Mouse (Mus musculus): ENCODE measurements at regions not wholly inside any gene's neighbourhood (a gene's known extent, or its start where the extent isn't known, plus 50 kb on each side); places are given as distances from the start of the nearest gene placed in this dataset.

DNA sequence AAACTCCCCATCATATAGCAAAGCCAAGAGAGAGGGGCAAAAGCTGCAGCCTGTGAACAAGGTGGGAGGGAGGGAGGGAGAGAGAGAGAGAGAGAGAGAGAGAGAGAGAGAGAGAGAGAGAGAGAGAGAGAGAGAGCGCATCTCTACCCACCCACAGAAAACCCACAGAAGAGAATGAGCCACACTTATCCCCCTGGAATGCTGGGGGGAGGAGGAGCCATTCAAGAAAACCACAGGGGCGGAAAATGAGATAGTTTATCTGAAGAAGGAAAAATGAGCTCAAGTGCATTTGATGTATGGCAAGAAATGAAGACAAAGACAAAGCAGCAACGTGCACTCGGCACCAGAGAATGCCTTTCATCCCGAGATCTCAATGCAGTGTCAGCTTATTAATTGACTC, 94.8 kb upstream of the Igfbp7 start:
- DNase-seq: peak; percentile 53
- ATAC-seq (ENCODE audit: low FRiP score, low TSS enrichment): no peak
- no peaks in the 10 kb centered on the region for H3K27me3 ChIP-seq (ENCODE audit: control insufficient read depth, insufficient read depth, low read length)
- no peaks in the 10 kb centered on the region for H3K36me3 ChIP-seq (ENCODE audit: control insufficient read depth, insufficient read depth, low read length)
- H3K9ac ChIP-seq (replicated peaks; ENCODE audit: low read length): no peak overlapping the region
- peak overlapping the region; percentile 1; the same call in 1 of the 2 replicates for H3K4me2 ChIP-seq (ENCODE audit: low read length)
- H3K4me1 ChIP-seq (ENCODE audit: control insufficient read depth, insufficient read depth, low read length): no peaks in the 10 kb centered on the region; the same call in 1 of the 2 replicates
- H3K4me3 ChIP-seq (replicated peaks; ENCODE audit: low read depth, low read length): no peak overlapping the region
- H3K27ac ChIP-seq (replicated peaks; ENCODE audit: low read depth, low read length): no peak overlapping the region; the same call in 1 of the 2 replicates
- H3K9me3 ChIP-seq (ENCODE audit: control insufficient read depth, low read length): no peaks in the 10 kb centered on the region
- WGBS: 9% methylated on average over 5 of the region's 5 CpGs

DNA sequence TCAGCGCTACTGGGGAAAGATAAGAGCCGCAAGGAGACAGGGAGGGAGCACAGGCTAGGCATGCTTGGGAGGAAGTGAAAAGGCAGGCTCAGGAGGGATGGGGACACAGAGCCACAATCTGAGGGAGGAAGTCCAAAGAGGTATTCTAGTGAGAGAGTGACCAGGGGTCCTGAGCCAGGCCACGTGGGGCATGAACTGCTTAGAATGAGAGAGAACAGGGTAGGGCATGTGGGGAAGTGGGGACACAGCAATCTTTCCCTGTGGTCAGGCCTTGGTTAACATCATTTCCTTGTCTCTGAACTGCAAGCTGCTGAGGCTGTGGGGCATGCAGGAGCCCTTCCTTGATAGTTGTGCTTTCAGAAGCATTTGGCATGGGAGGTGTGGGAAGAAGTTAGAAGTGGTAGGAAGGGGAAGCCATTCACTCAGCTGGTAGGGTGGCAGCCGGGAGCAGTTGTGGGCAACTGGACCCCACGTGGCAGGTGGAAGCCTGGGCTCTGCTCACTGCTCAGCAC, 92.2 kb upstream of the Igfbp7 start:
- WGBS: 72% methylated on average over 5 of the region's 5 CpGs
- no peak overlapping the region for H3K4me3 ChIP-seq (replicated peaks; ENCODE audit: low read depth, low read length)

GRCm38 (mm10) chr5:77494601-77495000, 86.8 kb upstream of the Igfbp7 start:
- ATAC-seq (ENCODE audit: low FRiP score, low TSS enrichment): no peak
- Histone ChIP-seq H3K27me3 (ENCODE audit: control insufficient read depth, insufficient read depth, low read length) (no peaks in the 10 kb centered on the region), H3K9ac (replicated peaks; ENCODE audit: low read length) (no peak overlapping the region), H3K27ac (replicated peaks; ENCODE audit: low read depth, low read length) (no peak overlapping the region), H3K36me3 (ENCODE audit: control insufficient read depth, insufficient read depth, low read length) (no peaks in the 10 kb centered on the region), H3K4me1 (ENCODE audit: control insufficient read depth, insufficient read depth, low read length) (no peaks in the 10 kb centered on the region), H3K9me3 (ENCODE audit: control insufficient read depth, low read length) (no peaks in the 10 kb centered on the region), H3K4me2 (ENCODE audit: low read length) (no peak overlapping the region), H3K4me3 (replicated peaks; ENCODE audit: low read depth, low read length) (no peak overlapping the region)
- WGBS: 92% methylated on average over 1 of the region's 1 CpGs
- DNase-seq: no peak

More for the DNA sequence above, 92.2 kb upstream of the Igfbp7 start:
- H3K4me2 ChIP-seq (ENCODE audit: low read length): no peak overlapping the region
- ATAC-seq (ENCODE audit: low FRiP score, low TSS enrichment): no peak
- no peaks in the 10 kb centered on the region for H3K9me3 ChIP-seq (ENCODE audit: control insufficient read depth, low read length)
- H3K4me1 ChIP-seq (ENCODE audit: control insufficient read depth, insufficient read depth, low read length): no peaks in the 10 kb centered on the region; the same call in 1 of the 2 replicates
- H3K27ac ChIP-seq (replicated peaks; ENCODE audit: low read depth, low read length): no peak overlapping the region
- no peak for DNase-seq
- H3K27me3 ChIP-seq (ENCODE audit: control insufficient read depth, insufficient read depth, low read length): no peaks in the 10 kb centered on the region
- no peaks in the 10 kb centered on the region for H3K36me3 ChIP-seq (ENCODE audit: control insufficient read depth, insufficient read depth, low read length)
- H3K9ac ChIP-seq (replicated peaks; ENCODE audit: low read length): no peak overlapping the region

DNA sequence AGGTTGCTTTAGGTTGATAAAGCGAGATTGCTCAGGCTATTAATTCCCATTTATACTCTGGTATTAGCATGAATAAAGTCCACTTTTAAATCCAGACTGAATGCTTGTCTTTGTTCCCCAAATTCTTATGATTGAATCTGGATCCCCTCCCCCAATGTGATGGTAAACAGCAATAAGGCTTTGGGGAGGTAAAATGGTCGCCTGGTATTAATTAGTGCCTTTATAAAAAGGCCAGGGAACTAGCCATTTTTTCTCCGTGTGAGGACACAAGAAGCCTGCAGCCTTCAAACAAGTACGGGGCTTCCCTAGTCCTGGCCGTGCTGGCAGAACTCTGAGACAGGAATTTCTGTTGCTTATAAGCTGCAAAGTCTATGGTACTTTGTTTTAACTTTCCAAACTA, 81.1 kb upstream of the Igfbp7 start:
- no peak for DNase-seq
- Histone ChIP-seq H3K9ac (replicated peaks; ENCODE audit: low read length) (no peak overlapping the region), H3K4me2 (ENCODE audit: low read length) (no peak overlapping the region), H3K27me3 (ENCODE audit: control insufficient read depth, insufficient read depth, low read length) (no peaks in the 10 kb centered on the region), H3K4me1 (ENCODE audit: control insufficient read depth, insufficient read depth, low read length) (peaks cover 10% of the 10 kb centered on the region; the same call in 1 of the 2 replicates), H3K36me3 (ENCODE audit: control insufficient read depth, insufficient read depth, low read length) (no peaks in the 10 kb centered on the region), H3K4me3 (replicated peaks; ENCODE audit: low read depth, low read length) (no peak overlapping the region), H3K9me3 (ENCODE audit: control insufficient read depth, low read length) (no peaks in the 10 kb centered on the region), H3K27ac (replicated peaks; ENCODE audit: low read depth, low read length) (no peak overlapping the region)
- 79% methylated on average over 5 of the region's 5 CpGs for WGBS
- ATAC-seq (ENCODE audit: low FRiP score, low TSS enrichment): no peak

DNA sequence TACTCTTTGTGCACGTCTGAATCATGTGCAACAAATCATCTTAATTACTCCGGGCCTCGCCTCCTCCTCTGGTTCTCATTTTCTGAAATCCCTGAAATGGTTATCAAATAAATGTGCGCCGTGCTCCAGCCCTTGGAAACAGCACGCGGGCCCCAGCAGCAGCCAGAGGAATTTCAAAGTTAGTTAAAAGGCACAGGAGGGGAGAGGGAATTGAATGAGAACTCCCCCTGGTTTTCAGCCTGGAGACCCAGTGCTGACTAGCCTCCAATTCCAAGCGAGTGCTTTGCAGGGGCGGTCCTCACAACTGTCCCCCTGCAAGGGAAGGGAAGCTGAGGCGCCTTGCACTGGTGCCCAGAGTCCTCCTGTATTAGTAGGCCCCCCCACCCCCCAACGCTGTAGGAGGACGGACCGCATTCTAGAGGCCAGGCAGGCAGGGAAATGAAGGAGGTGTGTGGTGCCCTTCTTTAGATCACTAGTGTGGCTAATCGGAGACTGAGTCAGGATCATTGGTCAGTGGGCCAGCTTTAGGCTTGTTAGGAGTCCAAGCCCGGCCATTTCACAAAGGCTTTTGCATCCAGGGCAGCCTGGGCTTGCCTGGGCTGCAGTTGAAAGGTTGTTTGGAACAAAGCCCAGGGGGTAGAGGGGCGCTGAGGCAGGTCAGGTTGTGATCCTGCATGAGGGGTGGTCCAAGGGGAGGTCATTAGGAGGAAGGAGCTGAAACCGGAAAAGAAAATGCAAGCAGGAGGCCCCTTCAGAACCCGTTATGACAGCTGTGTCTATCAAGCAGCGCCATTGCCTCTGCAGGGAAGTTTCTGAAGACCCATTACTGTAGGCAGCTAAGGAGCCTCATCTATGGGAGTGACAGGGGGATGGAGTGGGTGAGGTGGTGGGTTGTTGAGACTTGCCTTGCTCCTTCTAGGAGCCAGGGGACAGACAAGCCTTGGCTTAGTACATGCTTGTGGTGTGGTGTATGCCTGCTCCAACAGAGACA, 80.3 kb upstream of the Igfbp7 start:
- ATAC-seq (ENCODE audit: low FRiP score, low TSS enrichment): peak; percentile 43
- no peak overlapping the region; the same call in 1 of the 2 replicates for H3K9ac ChIP-seq (replicated peaks; ENCODE audit: low read length)
- no peak overlapping the region; the same call in 1 of the 2 replicates for H3K27ac ChIP-seq (replicated peaks; ENCODE audit: low read depth, low read length)

GRCm38 (mm10) chr5:77483053-77483717, 75.3 kb upstream of the Igfbp7 start:
- no peak overlapping the region for H3K4me3 ChIP-seq (replicated peaks; ENCODE audit: low read depth, low read length)
- DNase-seq (no peak), ATAC-seq (ENCODE audit: low FRiP score, low TSS enrichment) (no peak)
- no peaks in the 10 kb centered on the region for H3K9me3 ChIP-seq (ENCODE audit: control insufficient read depth, low read length)
- no peak overlapping the region for H3K4me2 ChIP-seq (ENCODE audit: low read length)
- H3K27ac ChIP-seq (replicated peaks; ENCODE audit: low read depth, low read length): no peak overlapping the region
- no peaks in the 10 kb centered on the region for H3K36me3 ChIP-seq (ENCODE audit: control insufficient read depth, insufficient read depth, low read length)
- H3K27me3 ChIP-seq (ENCODE audit: control insufficient read depth, insufficient read depth, low read length): no peaks in the 10 kb centered on the region
- WGBS: 95% methylated on average over 9 of the region's 9 CpGs
- peaks cover 7% of the 10 kb centered on the region; the same call in 1 of the 2 replicates for H3K4me1 ChIP-seq (ENCODE audit: control insufficient read depth, insufficient read depth, low read length)
- no peak overlapping the region for H3K9ac ChIP-seq (replicated peaks; ENCODE audit: low read length)

More for the DNA sequence above, 80.3 kb upstream of the Igfbp7 start:
- Histone ChIP-seq H3K36me3 (ENCODE audit: control insufficient read depth, insufficient read depth, low read length) (no peaks in the 10 kb centered on the region), H3K4me2 (ENCODE audit: low read length) (peak overlapping the region; percentile 44), H3K9me3 (ENCODE audit: control insufficient read depth, low read length) (no peaks in the 10 kb centered on the region), H3K4me1 (ENCODE audit: control insufficient read depth, insufficient read depth, low read length) (peaks cover 10% of the 10 kb centered on the region; the same call in 1 of the 2 replicates), H3K4me3 (replicated peaks; ENCODE audit: low read depth, low read length) (no peak overlapping the region), H3K27me3 (ENCODE audit: control insufficient read depth, insufficient read depth, low read length) (no peaks in the 10 kb centered on the region)
- WGBS: 8% methylated on average over 19 of the region's 19 CpGs
- peak; percentile 56 for DNase-seq

DNA sequence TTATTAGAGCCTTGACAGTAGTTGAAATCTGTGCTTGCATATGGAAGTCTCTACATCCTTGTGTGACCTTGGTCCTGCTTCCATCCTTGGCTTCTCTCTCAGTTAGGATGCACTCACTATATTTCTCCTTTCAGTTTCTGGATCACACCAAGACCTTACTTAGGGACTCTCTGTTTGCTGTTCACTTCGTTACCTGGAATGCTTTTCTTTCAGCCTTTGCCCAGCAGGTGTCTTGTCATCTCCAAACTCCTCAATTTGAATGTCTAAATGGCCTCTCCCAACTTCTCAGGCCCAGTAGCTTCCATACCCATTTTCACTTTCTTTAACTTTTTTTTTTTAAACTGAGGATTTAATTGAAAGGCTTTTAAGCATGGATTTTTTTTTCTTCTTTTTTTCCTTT, 74.0 kb upstream of the Igfbp7 start:
- H3K4me2 ChIP-seq (ENCODE audit: low read length): no peak overlapping the region
- no peaks in the 10 kb centered on the region for H3K9me3 ChIP-seq (ENCODE audit: control insufficient read depth, low read length)
- H3K36me3 ChIP-seq (ENCODE audit: control insufficient read depth, insufficient read depth, low read length): no peaks in the 10 kb centered on the region
- H3K4me3 ChIP-seq (replicated peaks; ENCODE audit: low read depth, low read length): no peak overlapping the region
- ATAC-seq (ENCODE audit: low FRiP score, low TSS enrichment) (no peak), DNase-seq (no peak)
- H3K27me3 ChIP-seq (ENCODE audit: control insufficient read depth, insufficient read depth, low read length): no peaks in the 10 kb centered on the region
- WGBS: 56% methylated on average over 1 of the region's 1 CpGs
- no peak overlapping the region for H3K27ac ChIP-seq (replicated peaks; ENCODE audit: low read depth, low read length)
- H3K4me1 ChIP-seq (ENCODE audit: control insufficient read depth, insufficient read depth, low read length): 0 out of 2 replicates have a peak, but pooled peaks cover under 1% of the 10 kb centered on the region
- H3K9ac ChIP-seq (replicated peaks; ENCODE audit: low read length): no peak overlapping the region

DNA sequence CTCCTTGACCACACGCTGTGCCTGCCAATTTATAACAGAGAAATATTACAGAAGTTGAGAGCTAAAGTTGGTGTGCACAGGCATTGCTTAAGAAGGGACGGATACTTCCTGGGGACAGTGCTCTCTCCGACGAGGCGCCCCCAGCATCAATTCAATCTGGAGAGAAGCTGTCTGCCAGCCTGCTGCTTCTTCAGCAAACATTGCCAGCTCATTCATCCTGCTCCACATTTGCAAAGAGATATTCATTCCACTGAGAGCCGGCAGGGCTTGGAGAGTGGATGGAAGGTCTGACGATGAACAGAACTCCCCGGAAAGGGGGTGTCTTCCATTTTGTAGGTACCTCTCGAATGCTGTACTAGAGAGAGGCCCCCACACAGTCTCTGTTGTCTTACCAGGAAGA, 70.0 kb upstream of the Igfbp7 start:
- H3K36me3 ChIP-seq (ENCODE audit: control insufficient read depth, insufficient read depth, low read length): no peaks in the 10 kb centered on the region
- no peaks in the 10 kb centered on the region for H3K9me3 ChIP-seq (ENCODE audit: control insufficient read depth, low read length)
- no peaks in the 10 kb centered on the region for H3K27me3 ChIP-seq (ENCODE audit: control insufficient read depth, insufficient read depth, low read length)
- H3K4me1 ChIP-seq (ENCODE audit: control insufficient read depth, insufficient read depth, low read length): no peaks in the 10 kb centered on the region
- no peak overlapping the region for H3K4me3 ChIP-seq (replicated peaks; ENCODE audit: low read depth, low read length)
- WGBS: 86% methylated on average over 9 of the region's 9 CpGs
- H3K9ac ChIP-seq (replicated peaks; ENCODE audit: low read length): no peak overlapping the region
- DNase-seq: no peak
- no peak overlapping the region for H3K4me2 ChIP-seq (ENCODE audit: low read length)
- no peak for ATAC-seq (ENCODE audit: low FRiP score, low TSS enrichment)
- H3K27ac ChIP-seq (replicated peaks; ENCODE audit: low read depth, low read length): no peak overlapping the region
